Mouse (Mus musculus) forebrain, embryonic 10.5 days (tissue): ENCODE results near the gene Slc41a3. TPM values are rescaled to one million over a fixed set of nuclear protein-coding genes. Genes with fewer than 3 reads are reported as not detected.

ENCODE experiments used
- microRNA-seq: library from miRNA; unstranded; fragments of <30 nt; microRNA quantifications from one replicate; pipeline ENCODE4, GENCODE M21; 2017
- polyA plus RNA-seq: library from polyadenylated mRNA; unstranded; fragments of >200 nt; fragmentation: Nextera tagmentation; extraction: Ambion mirVana; gene quantifications from 2 replicates; pipeline ENCODE4 v1.2.1, GENCODE M21; 2016

Slc41a3 gene
- polyA plus RNA-seq, 1 experiment from 2014 or later: 2.3 TPM

Small RNA genes lying within 50 kb of the gene (microRNA-seq; reads per million reads assigned to microRNA genes)
- not detected for gene Gm24816

Other genes starting within 250 kb of the Slc41a3 start
- gene Zxdc, start 235.2 kb upstream of the Slc41a3 start, polyA plus RNA-seq: 5.5 and 6.3 TPM in 2 replicates
- gene Cfap100, start 175.9 kb upstream of the Slc41a3 start, polyA plus RNA-seq: 0.98 and 1.2 TPM in 2 replicates
- 5.5 and 5.6 TPM in 2 replicates for gene Klf15, start 142.1 kb upstream of the Slc41a3 start, polyA plus RNA-seq
- gene Aldh1l1, start 118.3 kb upstream of the Slc41a3 start, polyA plus RNA-seq: 1.7 and 2.1 TPM in 2 replicates